Mouse (Mus musculus) gastrocnemius, adult 8-10 months (tissue): ENCODE measurements around the gene Sdf4. TPM values are rescaled to one million over a fixed set of nuclear protein-coding genes. Genes with fewer than 3 reads are reported as not detected.
A peak's percentile ranks its signal among the peaks of the same experiment; 100 is the strongest.

ENCODE experiments used
- DNase-seq, 2 experiments: peaks; one replicate each; pipeline ENCODE4 v3.0.0; 2022; ENCODE audit warnings: low spot score in 2 of 2
- total RNA-seq, 4 experiments: library from RNA; stranded (reverse); gene quantifications; 2 replicates each; pipeline ENCODE4 v1.2.4; 2022

Gene Sdf4
- total RNA-seq, 4 experiments from 2014 or later = 68.8 to 85.8 (median 77.5) TPM

GRCm38 (mm10) chr4:156004109-156004508, 11.4 kb downstream of the Sdf4 start:
- no peak for DNase-seq

DNA sequence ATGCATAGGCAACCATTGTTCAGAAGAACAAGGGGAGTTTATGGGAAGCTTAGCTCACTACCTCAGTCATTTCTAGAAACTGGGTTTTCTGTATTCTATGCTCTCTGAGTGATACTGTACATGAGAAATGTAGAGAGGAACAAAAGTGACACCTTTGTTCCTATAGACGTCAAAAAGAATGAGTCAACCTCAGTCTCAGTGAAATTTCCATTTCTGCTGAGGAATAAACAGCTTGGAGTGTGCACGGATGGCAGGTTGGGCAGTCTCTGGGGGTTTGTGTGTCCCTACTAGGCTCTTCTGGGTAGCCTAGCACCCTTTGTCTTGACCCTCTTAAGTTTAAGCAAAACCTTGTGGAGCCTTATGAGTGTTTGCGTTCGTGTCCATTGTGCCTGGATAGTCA, 15.7 kb downstream of the Sdf4 start:
- DNase-seq = no peak

DNA sequence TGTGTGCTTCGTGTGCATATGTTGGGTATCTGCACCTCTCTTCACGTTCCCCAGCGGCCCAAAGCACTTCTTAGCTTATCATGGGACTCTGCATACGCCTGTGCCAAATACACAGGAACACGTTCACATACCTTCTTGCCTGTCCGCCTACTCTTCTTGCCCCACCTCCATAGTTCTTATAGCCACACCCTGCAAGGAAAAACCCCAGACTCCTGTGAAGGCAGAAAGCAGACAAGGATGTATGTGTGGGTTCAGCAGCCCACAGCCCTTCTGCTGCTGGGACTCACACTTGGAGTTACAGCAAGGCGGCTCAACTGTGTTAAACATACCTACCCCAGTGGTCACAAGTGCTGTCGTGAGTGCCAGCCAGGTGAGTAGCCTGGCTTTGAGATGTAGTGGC, 21.0 kb downstream of the Sdf4 start, which contains the start of gene Tnfrsf4:
TSS of gene Tnfrsf4 (plus strand) at position 207 of the 400 bp plus-strand sequence.
- DNase-seq = no peak

DNA sequence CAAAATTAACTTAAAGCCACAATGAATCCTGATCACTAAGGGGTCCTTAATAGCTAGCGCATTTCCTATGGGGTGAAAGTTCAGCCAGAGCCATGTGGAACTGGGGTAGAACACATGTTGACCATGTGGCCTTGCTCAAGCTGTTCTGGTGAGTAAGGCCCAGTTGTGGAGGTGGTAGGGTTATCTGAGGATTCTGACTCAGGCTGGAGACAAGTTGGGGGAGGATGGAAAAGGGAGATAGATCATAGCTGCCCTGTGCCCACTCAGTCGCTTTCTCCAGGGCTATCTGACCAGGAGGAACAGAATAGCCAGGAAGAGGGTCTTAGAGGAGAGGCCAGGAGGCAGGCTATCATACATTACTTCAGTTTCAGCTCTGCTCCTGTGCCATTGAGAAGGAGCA, 21.8 kb downstream of the Sdf4 start:
- no peak for DNase-seq

DNA sequence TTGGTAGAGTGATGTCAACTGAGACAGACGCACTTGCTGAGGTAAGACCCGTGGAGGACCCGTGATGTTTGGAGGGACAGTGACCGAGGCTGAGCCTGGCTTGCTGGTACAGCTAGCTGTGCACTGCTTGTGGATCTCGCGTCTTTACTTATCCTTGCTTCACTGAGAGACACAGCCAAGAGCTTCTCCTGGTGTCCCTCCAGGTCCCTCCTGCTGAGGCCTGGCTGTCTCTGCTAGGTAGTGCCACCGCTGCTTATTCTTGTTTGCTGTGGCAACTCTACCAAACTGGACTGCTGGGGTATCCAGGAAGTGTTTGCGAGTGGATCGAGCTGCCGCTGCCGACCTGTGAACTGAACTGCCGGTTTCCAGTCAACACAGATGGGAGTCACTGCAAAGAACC, 27.1 kb downstream of the Sdf4 start:
- DNase-seq = peak in 1 of 2 experiments; percentile 36

GRCm38 (mm10) chr4:156021381-156021780, 28.7 kb downstream of the Sdf4 start:
- no peak for DNase-seq

DNA sequence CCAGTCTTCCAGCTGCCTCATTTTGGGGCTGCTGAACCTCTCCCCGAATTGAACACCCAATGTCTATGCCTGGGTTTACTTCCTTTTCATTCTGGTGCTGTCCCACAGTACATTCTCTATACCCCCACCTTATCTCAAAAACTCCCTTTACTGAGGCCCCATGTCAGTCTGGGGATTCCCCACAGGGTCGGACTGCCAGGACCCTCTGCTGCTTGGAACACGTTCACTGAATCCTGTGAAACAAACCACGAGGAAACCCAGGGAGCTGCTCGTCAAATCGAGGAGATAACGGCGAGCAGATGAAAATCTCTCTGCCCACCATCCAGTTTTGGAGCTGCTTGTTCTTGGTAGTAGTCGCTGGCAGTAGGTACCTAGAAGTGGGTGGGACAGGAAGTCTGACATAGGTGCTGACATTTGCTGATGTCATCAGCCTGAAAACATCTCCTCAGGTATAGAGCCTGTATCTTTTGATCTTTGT, 29.3 kb downstream of the Sdf4 start:
- DNase-seq = no peak

- DNase-seq = no peak
Observed at GRCm38 (mm10) chr4:156023520-156023919, 30.8 kb downstream of the Sdf4 start.

GRCm38 (mm10) chr4:156024184-156024583, 31.5 kb downstream of the Sdf4 start:
- peak; percentile 43 to 64 for DNase-seq

DNA sequence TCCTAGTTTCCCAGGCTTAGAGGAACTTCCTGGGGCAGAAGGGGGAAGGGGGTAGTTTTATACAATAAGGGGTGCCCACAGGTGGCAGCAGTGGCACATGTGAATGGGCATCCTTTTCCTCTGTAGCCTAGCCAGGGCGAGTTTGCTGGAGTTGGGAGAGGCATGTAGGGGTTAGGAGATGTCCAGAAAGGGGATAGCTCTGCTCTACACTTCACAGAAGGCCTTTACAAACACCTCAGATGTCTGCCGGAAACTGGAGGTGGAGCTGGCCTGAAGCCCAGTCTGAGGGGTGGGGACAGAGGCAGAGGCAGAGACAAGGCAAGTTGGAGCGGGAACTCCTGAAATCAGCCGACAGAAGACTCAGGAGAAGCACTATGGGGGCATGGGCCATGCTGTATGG, 33.3 kb downstream of the Sdf4 start, which contains the start of gene Tnfrsf18:
TSS of gene Tnfrsf18 (plus strand) at position 152 of the 400 bp plus-strand sequence.
- DNase-seq = no peak

DNA sequence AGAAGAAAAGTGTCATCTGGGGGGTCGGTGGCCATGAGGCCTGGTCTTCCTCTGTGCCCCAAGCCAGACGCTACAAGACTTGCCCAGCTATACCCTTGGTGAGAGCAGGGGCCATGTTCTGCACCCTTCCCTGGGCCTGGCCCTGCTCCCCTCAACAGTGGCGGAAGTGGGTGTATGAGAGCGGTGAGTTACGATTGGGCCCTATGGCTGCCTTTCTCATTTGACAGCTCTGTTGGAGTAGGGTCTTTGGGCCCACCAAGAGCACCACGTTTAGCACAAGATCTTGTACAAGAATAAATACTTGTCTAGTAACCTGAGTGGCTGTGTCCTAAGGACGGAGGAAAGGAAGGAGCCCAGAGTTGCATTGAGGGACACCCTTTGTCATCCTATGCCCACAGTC, 35.9 kb downstream of the Sdf4 start:
- no peak for DNase-seq

DNA sequence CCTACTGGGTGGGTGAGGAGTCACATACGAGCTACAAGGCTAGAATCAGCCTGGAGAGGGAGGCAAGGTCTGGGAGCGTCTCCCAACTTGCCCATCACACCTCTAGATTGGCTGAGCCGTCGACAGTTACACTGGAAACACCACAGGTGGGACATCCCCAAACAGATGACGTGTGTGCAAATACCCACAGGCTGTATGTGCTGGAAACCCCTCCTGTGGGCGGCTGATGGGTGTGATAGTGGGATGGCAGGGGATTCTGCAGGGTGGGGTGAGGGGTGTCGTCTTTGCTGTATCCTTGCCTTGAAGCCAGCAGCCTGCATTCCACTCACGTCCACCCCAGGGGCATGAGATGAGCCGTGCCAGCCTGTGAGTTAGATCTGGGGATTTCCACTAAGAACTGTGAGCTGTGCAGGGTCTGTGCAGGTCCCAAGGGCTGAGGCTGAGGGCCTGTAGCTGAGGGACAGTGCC, 38.0 kb downstream of the Sdf4 start:
- no peak for DNase-seq

GRCm38 (mm10) chr4:156031255-156031592, 38.6 kb downstream of the Sdf4 start:
- no peak for DNase-seq

GRCm38 (mm10) chr4:156031593-156032391, 39.1 kb downstream of the Sdf4 start:
- peak; percentile 80 to 81 for DNase-seq

- DNase-seq = no peak
Observed at GRCm38 (mm10) chr4:156032856-156033255, 40.2 kb downstream of the Sdf4 start.

DNA sequence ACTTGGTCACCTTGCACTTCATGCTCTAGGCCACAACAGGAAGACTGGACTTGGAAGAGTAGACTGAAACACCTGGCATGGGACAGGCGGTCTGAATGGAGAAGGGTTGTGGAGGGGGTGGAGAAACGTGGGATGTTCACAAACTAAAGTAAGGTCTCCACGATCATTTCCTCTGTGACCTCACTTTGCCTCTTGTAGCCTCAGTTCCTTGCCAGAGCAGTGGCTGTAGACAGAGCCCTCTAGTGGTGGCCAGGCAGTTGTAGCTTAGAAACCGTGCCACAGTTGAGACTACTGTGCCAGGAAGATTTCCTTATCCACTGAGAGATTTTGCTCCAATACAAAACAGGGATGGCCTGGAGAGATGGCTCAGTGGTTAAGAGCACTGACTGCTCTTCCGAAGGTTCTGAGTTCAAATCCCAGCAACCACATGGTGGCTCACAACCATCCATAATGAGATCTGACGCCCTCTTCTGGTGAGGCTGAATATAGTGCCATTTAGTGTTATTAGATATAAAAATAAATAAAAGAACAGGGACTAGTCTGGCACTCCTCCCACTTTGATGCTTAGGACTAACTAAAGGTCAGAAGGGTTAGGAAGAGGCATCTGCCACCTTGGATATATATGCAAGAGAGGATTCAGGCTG, 40.9 kb downstream of the Sdf4 start:
- peak in 1 of 2 experiments; percentile 31 for DNase-seq

- no peak for DNase-seq
Observed at GRCm38 (mm10) chr4:156034301-156034700, 41.6 kb downstream of the Sdf4 start.

- no peak for DNase-seq
Observed at GRCm38 (mm10) chr4:156034901-156035300, 42.2 kb downstream of the Sdf4 start.

DNA sequence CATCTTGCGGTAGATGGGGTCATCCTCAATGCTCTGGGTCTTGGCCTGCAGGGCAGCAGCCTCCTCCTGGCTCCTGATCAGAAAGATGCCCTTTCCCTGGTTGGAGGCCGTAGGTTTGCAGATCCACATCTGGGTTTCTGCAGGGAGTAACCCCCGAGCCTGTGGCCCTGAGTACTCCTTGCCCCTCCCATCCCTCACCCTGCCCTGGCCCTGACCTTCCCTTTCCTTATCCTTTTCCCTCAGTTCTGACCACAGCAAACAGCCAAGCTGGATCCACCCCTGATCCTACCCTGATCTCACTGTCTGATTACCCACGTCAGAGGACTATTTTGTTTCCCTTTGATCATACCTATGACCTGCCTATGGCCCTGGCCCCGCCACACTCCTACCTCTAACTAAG, 52.1 kb downstream of the Sdf4 start:
- DNase-seq = no peak

GRCm38 (mm10) chr4:156049779-156050178, 57.1 kb downstream of the Sdf4 start:
- no peak for DNase-seq

DNA sequence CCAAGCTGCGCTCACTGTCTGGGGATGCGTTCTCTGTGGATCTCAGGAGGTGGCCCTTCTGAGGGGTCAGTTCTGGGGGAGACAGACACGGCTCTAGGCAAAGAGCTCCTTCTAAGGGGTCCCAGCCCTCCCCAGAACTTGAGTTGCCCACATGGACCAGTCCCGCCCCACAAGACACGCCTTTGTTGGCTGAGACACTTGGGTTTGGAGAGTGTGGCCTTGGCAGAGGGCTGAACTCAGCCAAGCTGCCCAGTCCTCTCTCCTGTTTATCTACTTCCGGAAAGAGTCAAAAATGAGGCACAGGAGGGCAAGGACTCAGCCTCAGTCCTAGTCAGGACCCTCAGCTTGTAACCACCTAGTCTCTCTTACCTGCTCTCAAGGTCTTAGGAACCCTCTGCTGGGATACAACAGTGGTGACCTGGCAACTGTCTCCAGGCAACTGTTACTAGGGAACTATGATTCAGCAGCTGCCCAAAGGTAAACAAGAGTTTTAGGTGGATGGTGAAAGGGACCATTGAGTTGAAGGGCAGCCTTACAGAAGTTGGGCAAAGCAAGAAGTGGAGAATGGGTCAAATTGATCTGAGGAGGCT, 57.8 kb downstream of the Sdf4 start:
- no peak for DNase-seq

GRCm38 (mm10) chr4:156053113-156053512, 60.4 kb downstream of the Sdf4 start:
- DNase-seq = no peak
